Mouse (Mus musculus) E14TG2a.4 (cell line): ENCODE measurements at regions not wholly inside any gene's neighbourhood (a gene's known extent, or its start where the extent isn't known, plus 50 kb on each side); places are given as distances from the start of the nearest gene placed in this dataset.

Experiments used
- CTCF ChIP-seq: conservative IDR thresholded peaks from 2 replicates; pipeline ENCODE4 v1.5.1; 2014; ENCODE audit warnings: low read length
- POU5F1 ChIP-seq: IDR thresholded peaks from 2 replicates; pipeline ENCODE4 v1.6.1; 2014; ENCODE audit warnings: low read length, borderline replicate concordance

- TF ChIP-seq CTCF, result no peak
- no peak for TF ChIP-seq POU5F1
Observed at GRCm38 (mm10) chr10:37298689-37299421, 160.1 kb upstream of the Marcks start.
